Mouse (Mus musculus): ENCODE measurements around the gene Gm595.

The Gm595 gene

DNA sequence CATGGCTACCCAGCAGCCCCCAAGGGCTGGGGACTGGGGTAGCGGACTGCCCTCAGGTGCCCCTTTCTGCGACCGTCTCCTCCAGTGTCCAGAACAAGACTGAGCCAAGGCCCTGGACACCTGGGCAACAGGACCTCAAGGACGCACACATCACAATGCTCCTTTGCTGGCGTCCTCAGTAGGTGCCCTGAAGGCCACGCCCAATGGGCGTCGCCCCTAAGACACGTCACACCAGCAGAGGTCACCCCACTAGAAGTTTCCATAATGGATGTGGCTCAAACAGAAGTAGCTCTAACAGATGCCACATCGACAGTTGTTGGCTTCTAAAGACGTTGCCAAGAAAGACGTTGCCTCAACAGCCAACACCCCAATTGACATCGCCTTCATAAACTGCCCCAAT lies at the start of gene Gm595:
Gm595 (minus strand) TSS at position 101 of the 400 bp plus-strand sequence.
- DNase-seq (ENCODE audit: low read depth in 2 of 2, low spot score in 2 of 2), result no peak

- DNase-seq (ENCODE audit: low read depth in 2 of 2, low spot score in 2 of 2), result no peak
Measured at GRCm38 (mm10) chrX:48908421-48908820, 30.9 kb upstream of the Gm595 start.

GRCm38 (mm10) chrX:48903744-48904143 lies 26.2 kb upstream of the Gm595 start:
- DNase-seq (ENCODE audit: low read depth in 2 of 2, low spot score in 2 of 2), result no peak

GRCm38 (mm10) chrX:48899555-48899954 lies 22.0 kb upstream of the Gm595 start:
- peak in 1 of 2 experiments; percentile 5 for DNase-seq (ENCODE audit: low read depth in 2 of 2, low spot score in 2 of 2)

DNA sequence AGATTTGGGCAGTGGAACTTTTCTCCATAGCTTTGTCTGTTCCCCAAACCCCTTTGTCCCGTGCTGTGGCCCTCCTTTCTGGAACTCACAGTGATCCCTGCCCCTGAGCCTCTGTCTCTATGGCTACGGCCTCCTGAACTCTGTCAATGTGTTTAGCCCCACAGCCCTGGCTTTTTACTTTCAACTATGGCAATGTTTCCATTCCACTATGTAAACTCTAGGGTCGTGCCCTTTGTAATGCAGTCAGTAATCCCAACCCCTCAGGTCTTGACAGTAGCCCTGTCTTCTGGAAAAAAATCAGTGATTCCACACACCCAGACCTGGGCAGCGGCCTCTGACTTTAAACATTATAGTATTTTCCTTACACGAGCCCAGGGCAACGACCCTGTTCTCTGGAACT lies 19.3 kb upstream of the Gm595 start:
- DNase-seq (ENCODE audit: low read depth in 2 of 2, low spot score in 2 of 2), result no peak

- DNase-seq (ENCODE audit: low read depth in 2 of 2, low spot score in 2 of 2), result no peak
Measured at GRCm38 (mm10) chrX:48893946-48894345, 16.4 kb upstream of the Gm595 start.

DNA sequence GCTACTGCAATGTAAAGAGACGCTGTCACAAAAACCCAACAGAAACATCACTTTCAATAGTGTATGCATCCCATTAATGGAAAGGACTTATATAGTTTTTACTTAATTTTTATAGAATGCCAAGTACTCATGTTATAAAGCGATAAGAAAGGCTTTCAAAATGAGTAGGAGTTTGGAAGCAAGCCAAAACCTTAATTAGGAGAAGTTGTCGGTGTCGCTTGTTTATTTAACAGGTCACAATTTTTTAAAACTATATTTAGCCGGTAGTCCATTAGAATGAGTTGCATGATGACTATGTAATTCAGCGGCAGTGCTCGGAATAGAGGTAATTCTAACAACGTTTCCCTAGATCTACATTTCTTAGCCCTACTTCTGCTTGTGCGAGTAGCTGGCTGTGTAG lies 12.7 kb upstream of the Gm595 start:
- DNase-seq (ENCODE audit: low read depth in 2 of 2, low spot score in 2 of 2), result no peak

DNA sequence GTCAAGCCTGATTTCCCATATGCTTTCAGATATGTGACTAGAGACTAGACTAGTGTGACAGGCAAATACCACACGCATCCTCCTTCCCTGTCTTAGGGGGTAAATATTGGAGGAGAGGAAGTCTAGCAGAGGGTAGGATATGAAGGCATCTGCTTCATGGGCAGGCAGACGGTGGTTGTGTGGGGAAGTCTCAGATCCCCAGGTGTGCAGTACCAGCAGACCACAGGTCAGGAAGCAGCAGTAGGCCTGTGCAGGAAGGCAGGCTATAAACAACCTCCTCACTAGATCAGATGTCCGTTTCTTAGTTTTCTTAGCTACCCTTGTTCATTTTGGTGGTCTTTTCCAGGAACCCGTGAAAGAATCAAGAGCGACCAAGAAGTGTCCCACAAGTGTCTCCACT lies 7.1 kb upstream of the Gm595 start:
- no peak for DNase-seq (ENCODE audit: low read depth in 2 of 2, low spot score in 2 of 2)

Data from CD8-positive naive resting alpha-beta T cell, adult 2 months (primary cell).